Mouse (Mus musculus): ENCODE data around the gene Grin2c.

The Grin2c gene

GRCm38 (mm10) chr11:115208776-115209732 is 58.0 kb downstream of the Grin2c start:
- intact Hi-C loops (cut with DNase I) = no loop called here

DNA sequence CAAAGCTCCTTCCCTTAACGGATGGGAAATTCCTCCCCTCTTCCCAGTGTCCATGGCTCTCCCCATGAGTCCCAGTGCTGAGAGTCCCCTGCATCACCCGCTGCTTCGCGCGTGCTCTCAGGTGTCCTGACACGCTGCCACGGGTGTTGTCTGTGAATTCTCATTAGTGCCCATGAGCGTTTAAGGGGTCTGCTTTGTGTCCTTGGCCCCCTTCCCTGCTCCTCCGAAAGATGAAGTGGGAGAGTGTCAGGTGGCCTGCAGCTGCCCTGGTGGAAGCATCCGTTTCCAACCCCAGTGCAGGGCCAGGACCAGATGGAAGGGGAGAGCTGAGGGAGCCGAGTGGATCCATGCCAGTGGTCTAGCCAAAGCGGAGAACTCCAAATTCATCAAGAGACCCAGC is 58.9 kb downstream of the Grin2c start:
- intact Hi-C loops (cut with DNase I) = no loop called here

- intact Hi-C loops (cut with DNase I) = loop anchor here (2.0 kb wide), 1 partner anchor 62 kb away; no protein-coding TSS in a partner anchor
These were observed 64.3 kb downstream of the Grin2c start for GRCm38 (mm10) chr11:115202756-115203155.

- intact Hi-C loops (cut with DNase I) = loop anchor here (2.0 kb wide), 1 partner anchor 62 kb away; no protein-coding TSS in a partner anchor
These were observed 64.7 kb downstream of the Grin2c start for GRCm38 (mm10) chr11:115202316-115202715.

DNA sequence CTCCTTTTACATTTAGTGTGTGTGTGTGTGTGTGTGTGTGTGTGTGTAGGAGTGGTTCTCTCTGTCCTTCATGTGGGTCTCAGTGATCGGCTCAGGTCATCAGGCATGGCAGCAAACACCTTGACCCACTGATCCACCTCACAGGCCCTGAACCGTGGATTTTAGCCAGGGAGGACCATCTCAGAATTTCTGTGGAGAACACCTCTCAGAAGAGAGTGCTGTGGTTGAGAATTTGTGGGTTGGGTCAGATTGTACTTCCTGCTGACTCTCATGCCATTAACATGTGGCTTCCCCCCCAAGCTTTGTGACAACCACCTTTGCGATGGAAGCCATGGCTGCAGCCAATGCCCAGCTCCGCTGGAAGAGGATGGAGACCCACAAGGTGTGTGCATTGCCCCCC is 66.5 kb downstream of the Grin2c start:
- intact Hi-C loops (cut with DNase I) = no loop called here

Small RNA genes lying within 50 kb of the gene (microRNA-seq; reads per million reads assigned to microRNA genes)
- gene Gm25837 = 0 reads per million in 2 experiments

Data from adrenal gland (tissue).